Mouse (Mus musculus) midbrain, embryonic 15.5 days (tissue): ENCODE measurements around the gene Col4a2. TPM values are rescaled to one million over a fixed set of nuclear protein-coding genes. Genes with fewer than 3 reads are reported as not detected.
A peak's percentile ranks its signal among the peaks of the same experiment; 100 is the strongest.

Experiments
- ATAC-seq: fragments of 200-750 bp; cut with Nextera tagmentation; replicated peaks from 2 replicates; pipeline ENCODE4 v1.8.0; 2017; ENCODE audit warnings: moderate TSS enrichment
- H3K27ac ChIP-seq: fragments of 300-500 bp; sonication (generic); 2 replicates; pipeline ENCODE4 v1.5.1; 2015; ENCODE audit warnings: mild to moderate bottlenecking, inconsistent platforms
- H3K27me3 ChIP-seq: fragments of 300-500 bp; sonication (generic); replicated peaks from 2 replicates; pipeline ENCODE4 v1.6.1; 2015; ENCODE audit warnings: inconsistent platforms
- H3K36me3 ChIP-seq: fragments of 300-500 bp; sonication (generic); replicated peaks from 2 replicates; pipeline ENCODE4 v1.6.1; 2015; ENCODE audit warnings: inconsistent platforms
- H3K4me1 ChIP-seq: fragments of 300-500 bp; sonication (generic); 2 replicates; pipeline ENCODE4 v1.6.1; 2015; ENCODE audit warnings: inconsistent platforms
- H3K4me2 ChIP-seq: fragments of 300-500 bp; sonication (generic); 2 replicates; pipeline ENCODE4 v1.6.1; 2015; ENCODE audit warnings: inconsistent platforms, mild to moderate bottlenecking, moderate library complexity
- H3K4me3 ChIP-seq: fragments of 300-500 bp; sonication (generic); 2 replicates; pipeline ENCODE4 v1.5.1; 2015; ENCODE audit warnings: mild to moderate bottlenecking, inconsistent platforms
- H3K9ac ChIP-seq: fragments of 300-500 bp; sonication (generic); 2 replicates; pipeline ENCODE4 v1.6.1; 2015; ENCODE audit warnings: mild to moderate bottlenecking, inconsistent platforms
- H3K9me3 ChIP-seq: fragments of 300-500 bp; sonication (generic); 2 replicates; pipeline ENCODE4 v1.6.1; 2016; ENCODE audit warnings: inconsistent platforms
- WGBS: fragments of 180-500 bp; shearing (Covaris S2); methylation state at CpG from one replicate; pipeline ENCODE4 v1.1.7; 2015; ENCODE audit warnings: mixed read lengths; 5-methylcytosine and 5-hydroxymethylcytosine counted together
- polyA plus RNA-seq: library from polyadenylated mRNA; unstranded; fragments of >200 nt; fragmentation: Nextera tagmentation; extraction: Ambion mirVana; gene quantifications from 2 replicates; pipeline ENCODE4 v1.2.1, GENCODE M21; 2015

The Col4a2 gene
- polyA plus RNA-seq, 1 experiment from 2014 or later = 43.7 TPM

DNA sequence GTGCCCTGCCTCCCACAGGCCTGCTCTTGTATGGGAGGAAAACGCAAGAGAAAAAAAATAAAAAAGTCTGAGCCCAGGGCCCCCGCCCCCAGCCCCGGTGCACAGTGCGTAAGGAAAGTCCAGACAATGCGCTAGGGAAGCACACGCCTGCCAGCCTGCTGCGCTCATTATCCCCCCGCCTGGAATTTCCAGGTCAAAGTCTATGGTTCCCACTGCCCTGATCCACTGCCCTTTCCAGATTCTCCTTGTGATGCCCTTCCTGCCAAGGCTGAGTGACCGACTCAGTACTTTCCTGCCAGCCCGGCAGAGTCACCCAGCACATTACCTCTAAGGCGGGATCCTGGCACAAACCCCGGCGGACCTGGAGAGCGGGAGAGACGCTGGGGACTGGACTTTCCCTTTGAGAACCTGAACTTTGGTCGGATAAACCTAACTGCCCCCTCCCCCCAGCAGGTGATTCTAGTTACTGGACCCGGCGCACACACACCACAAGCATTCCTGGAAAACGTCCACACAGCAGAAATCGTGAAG, 33.2 kb upstream of the Col4a2 start:
- WGBS = 65% methylated on average over 20 of the region's 20 CpGs
- H3K27me3 ChIP-seq = no peaks in the 10 kb centered on the region
- H3K4me2 ChIP-seq = no peak overlapping the region
- H3K4me3 ChIP-seq = no peak overlapping the region
- H3K9ac ChIP-seq = no peak overlapping the region
- H3K4me1 ChIP-seq = no peaks in the 10 kb centered on the region
- no peaks in the 10 kb centered on the region for H3K36me3 ChIP-seq
- no peaks in the 10 kb centered on the region for H3K9me3 ChIP-seq
- H3K27ac ChIP-seq = no peak overlapping the region
- ATAC-seq = no peak

DNA sequence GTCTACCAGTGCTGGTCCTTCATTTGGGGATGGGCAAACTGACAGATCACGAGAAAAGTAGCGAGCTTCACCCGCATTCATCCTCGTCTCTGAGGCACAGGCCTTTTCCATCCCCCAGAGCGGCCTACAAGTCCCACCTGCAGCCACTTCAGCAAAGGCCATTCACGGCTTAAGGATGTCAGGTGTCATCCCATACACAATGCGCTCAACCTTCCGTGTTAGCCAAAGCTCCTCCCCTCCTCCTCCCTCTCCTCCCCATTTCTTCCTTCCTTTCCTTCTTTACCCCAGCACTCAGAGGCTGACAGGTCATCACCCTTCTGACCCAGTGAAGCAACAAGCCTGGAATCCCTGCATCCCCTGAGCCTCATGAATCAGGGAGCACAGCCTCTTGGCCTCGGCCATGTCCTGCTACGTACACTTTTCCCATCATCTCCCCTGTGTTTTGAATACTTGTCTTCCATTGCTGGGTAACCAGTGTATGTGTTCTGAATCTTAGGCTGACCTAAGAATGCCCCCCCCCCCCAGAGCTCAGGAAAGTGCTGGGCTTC, 31.8 kb upstream of the Col4a2 start:
- H3K4me2 ChIP-seq = no peak overlapping the region
- no peaks in the 10 kb centered on the region for H3K36me3 ChIP-seq
- no peaks in the 10 kb centered on the region for H3K27me3 ChIP-seq
- H3K27ac ChIP-seq = no peak overlapping the region
- no peaks in the 10 kb centered on the region for H3K4me1 ChIP-seq
- H3K4me3 ChIP-seq = no peak overlapping the region
- no peak for ATAC-seq
- 59% methylated on average over 10 of the region's 10 CpGs for WGBS
- H3K9ac ChIP-seq = no peak overlapping the region
- no peaks in the 10 kb centered on the region for H3K9me3 ChIP-seq

DNA sequence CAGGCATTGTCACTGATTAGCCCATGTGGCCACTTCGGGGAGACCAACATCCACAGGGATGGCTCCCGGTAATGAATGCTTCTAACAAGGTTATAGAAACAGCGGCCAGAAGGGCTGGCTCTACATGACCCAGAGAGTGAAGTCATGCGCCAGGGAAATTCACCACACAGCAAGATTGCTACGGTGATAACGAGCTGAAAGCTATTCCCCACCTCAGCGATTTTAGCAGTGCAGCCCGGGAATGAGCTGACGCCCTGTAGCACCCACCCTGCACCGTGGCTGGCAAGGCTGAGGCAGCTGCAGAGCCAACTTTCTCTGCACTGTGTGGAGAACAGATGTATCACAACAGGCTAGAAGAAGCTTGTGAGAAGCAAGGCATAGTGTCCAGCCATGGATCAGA, 30.5 kb upstream of the Col4a2 start:
- Histone ChIP-seq H3K4me2 (no peak overlapping the region), H3K27me3 (no peaks in the 10 kb centered on the region), H3K27ac (no peak overlapping the region), H3K9ac (no peak overlapping the region), H3K4me3 (no peak overlapping the region), H3K9me3 (no peaks in the 10 kb centered on the region), H3K4me1 (no peaks in the 10 kb centered on the region), H3K36me3 (no peaks in the 10 kb centered on the region)
- ATAC-seq = no peak
- 75% methylated on average over 10 of the region's 10 CpGs for WGBS

DNA sequence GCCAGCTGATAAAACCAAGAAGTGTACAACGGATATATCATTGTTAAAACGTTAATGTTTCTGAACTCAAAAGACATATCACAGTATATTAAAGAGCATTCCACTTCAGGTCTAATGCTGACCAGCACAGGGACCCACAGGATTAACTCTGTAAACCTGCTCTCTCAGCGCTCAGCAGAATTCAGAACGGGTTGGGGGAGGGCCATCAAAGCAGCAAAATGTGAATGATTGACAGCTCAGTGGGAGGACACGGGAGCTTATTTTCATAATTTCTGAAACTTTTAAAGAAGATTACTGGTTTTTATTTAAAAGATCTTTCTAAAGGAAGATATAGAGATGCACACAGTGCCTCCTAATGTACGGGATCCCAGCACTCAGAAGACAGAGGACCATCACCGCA, 29.9 kb upstream of the Col4a2 start:
- no peak for ATAC-seq
- Histone ChIP-seq H3K9me3 (no peaks in the 10 kb centered on the region), H3K4me1 (no peaks in the 10 kb centered on the region), H3K4me3 (no peak overlapping the region), H3K4me2 (no peak overlapping the region), H3K27me3 (no peaks in the 10 kb centered on the region), H3K27ac (no peak overlapping the region), H3K9ac (no peak overlapping the region), H3K36me3 (no peaks in the 10 kb centered on the region)
- 64% methylated on average over 7 of the region's 7 CpGs for whole genome bisulfite sequencing

DNA sequence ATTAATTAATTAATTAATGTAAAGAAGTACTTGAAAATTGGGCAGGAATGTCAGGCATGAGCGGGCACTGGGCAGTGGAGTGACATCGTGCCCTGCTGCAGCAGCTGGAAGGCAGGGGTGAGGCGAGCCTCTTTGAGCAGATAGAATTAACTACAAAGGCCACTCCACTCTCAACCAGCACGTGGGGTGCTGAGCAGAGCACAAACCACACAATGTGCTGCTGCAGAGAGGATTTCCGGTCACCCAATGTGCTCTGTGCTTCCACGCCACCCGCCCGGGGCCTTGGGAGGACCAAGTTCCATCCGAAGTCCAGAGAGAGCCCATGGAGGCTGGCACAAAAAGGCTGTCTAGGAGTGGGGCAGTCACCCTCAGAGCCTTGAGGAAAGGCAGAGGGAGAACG, 29.4 kb upstream of the Col4a2 start:
- Histone ChIP-seq H3K4me1 (no peaks in the 10 kb centered on the region), H3K9ac (no peak overlapping the region), H3K27me3 (no peaks in the 10 kb centered on the region), H3K4me2 (no peak overlapping the region), H3K9me3 (no peaks in the 10 kb centered on the region), H3K36me3 (no peaks in the 10 kb centered on the region), H3K4me3 (no peak overlapping the region), H3K27ac (no peak overlapping the region)
- 34% methylated on average over 10 of the region's 10 CpGs for WGBS
- ATAC-seq = 0 out of 2 replicates have a peak, but pooled peaks have one; percentile 27

DNA sequence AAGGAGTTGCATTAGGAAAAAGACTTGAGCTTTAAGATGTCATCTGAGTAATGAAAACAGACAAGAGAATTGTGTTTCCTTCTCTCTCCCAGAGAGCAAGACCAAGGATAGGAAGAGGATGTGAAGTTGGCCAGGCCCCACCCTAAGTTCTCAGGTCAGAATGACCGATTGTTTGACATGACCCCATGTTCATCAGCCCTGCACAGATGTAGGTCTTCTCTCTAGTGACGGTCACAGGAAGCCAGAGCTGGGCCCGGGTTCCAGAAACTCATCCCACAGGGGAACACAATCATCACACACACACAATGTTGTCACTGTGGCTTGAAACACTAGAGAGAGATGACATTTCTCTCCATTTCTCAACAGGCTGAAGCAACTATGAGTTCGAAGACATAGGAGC, 27.2 kb upstream of the Col4a2 start:
- Histone ChIP-seq H3K4me2 (no peak overlapping the region), H3K9me3 (no peaks in the 10 kb centered on the region), H3K27me3 (no peaks in the 10 kb centered on the region), H3K4me3 (no peak overlapping the region), H3K36me3 (no peaks in the 10 kb centered on the region), H3K9ac (no peak overlapping the region), H3K4me1 (no peaks in the 10 kb centered on the region), H3K27ac (no peak overlapping the region)
- 78% methylated on average over 4 of the region's 4 CpGs for WGBS
- ATAC-seq = no peak

DNA sequence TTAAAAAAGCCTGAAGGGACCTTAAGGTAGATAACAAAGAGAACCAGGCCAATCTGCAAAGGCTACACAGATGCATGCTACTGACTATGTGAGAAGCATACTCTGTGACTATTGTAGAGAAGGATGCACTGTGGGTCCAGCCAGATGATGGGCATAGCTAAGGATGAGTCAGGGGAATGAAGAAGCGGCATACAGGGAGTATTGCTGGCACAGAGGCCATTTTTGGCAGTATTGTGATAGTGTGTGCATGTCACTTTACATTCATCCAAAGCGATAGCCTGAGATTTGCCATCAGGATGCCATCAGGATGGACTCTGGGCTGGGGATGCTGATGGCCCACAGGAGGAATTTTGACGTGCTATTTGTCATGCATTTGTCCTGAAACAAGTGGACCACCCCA, 25.5 kb upstream of the Col4a2 start:
- Histone ChIP-seq H3K4me1 (no peaks in the 10 kb centered on the region), H3K27me3 (no peaks in the 10 kb centered on the region), H3K9ac (no peak overlapping the region), H3K27ac (no peak overlapping the region), H3K36me3 (no peaks in the 10 kb centered on the region), H3K9me3 (no peaks in the 10 kb centered on the region), H3K4me3 (no peak overlapping the region), H3K4me2 (no peak overlapping the region)
- 54% methylated on average over 3 of the region's 3 CpGs for WGBS
- ATAC-seq = no peak

DNA sequence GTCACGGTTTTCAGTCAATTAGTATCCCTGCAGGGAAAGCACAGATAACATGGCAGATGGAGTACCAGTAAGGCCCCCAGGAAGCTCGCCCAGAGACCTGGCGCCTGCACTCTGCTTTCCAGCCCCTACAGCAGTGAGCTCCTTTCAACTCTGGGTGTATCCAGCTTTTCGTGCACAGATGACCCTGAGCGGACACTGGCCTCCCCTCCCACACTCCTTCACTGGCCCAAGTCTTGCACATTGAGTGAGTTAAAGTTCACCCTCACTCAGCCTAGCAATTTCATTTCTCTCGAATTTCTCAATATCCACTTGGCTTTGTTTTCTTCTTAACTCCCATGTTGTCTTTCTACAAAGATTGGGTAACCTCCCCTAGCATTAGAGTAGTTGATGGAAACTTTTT, 24.3 kb upstream of the Col4a2 start:
- no peak overlapping the region for H3K4me2 ChIP-seq
- no peak for ATAC-seq
- no peak overlapping the region for H3K27ac ChIP-seq
- no peak overlapping the region for H3K4me3 ChIP-seq
- no peaks in the 10 kb centered on the region for H3K36me3 ChIP-seq
- no peaks in the 10 kb centered on the region for H3K4me1 ChIP-seq
- H3K27me3 ChIP-seq = no peaks in the 10 kb centered on the region
- WGBS = 49% methylated on average over 6 of the region's 6 CpGs
- no peaks in the 10 kb centered on the region for H3K9me3 ChIP-seq
- H3K9ac ChIP-seq = no peak overlapping the region

DNA sequence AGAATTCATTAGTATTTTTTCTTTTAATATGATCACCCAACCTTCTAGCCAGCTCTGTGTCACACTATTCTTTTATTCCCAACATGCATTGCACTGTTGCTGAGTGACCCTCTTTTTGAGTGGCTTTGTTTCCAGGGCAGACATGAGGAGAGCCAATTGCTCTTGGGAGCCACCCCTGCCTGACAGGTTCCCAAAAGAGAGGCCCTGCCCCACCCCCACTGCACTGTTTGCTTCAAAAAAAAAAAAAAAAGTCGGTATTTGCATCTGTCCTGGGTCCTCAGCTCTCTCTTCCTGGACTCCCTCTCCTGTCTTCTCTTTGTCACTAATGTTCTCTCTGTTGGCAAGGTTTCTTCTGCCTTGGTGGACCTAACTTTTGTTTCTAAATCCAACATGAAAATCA, 22.1 kb upstream of the Col4a2 start:
- Histone ChIP-seq H3K36me3 (no peaks in the 10 kb centered on the region), H3K9ac (no peak overlapping the region), H3K27ac (no peak overlapping the region), H3K4me2 (no peak overlapping the region), H3K9me3 (no peaks in the 10 kb centered on the region), H3K4me1 (no peaks in the 10 kb centered on the region), H3K4me3 (no peak overlapping the region), H3K27me3 (no peaks in the 10 kb centered on the region)
- 11% methylated on average over 1 of the region's 1 CpGs for WGBS
- ATAC-seq = no peak

DNA sequence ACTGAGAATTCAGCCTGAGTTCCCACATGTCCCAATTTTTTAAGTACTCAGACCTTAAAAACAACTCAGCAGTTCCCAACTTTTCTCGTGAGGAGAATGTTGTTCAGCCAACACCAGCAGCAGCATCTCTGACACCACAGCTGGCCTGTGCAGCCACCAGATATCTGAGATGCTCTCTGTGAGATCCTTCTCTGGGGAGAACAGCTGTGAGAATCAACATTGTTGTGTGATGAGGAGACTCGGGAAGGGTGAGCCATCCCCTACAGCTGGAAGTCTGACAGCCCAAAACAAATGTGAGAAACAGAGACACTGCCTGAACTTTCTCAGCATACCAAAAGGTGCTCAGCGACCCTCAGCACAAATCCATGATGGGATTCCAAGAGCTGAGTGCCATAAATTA, 20.0 kb upstream of the Col4a2 start:
- no peaks in the 10 kb centered on the region for H3K27me3 ChIP-seq
- no peak overlapping the region for H3K4me2 ChIP-seq
- H3K36me3 ChIP-seq = no peaks in the 10 kb centered on the region
- no peak overlapping the region for H3K9ac ChIP-seq
- 71% methylated on average over 3 of the region's 3 CpGs for WGBS
- H3K9me3 ChIP-seq = no peaks in the 10 kb centered on the region
- ATAC-seq = no peak
- H3K4me1 ChIP-seq = no peaks in the 10 kb centered on the region
- H3K27ac ChIP-seq = no peak overlapping the region
- H3K4me3 ChIP-seq = no peak overlapping the region

DNA sequence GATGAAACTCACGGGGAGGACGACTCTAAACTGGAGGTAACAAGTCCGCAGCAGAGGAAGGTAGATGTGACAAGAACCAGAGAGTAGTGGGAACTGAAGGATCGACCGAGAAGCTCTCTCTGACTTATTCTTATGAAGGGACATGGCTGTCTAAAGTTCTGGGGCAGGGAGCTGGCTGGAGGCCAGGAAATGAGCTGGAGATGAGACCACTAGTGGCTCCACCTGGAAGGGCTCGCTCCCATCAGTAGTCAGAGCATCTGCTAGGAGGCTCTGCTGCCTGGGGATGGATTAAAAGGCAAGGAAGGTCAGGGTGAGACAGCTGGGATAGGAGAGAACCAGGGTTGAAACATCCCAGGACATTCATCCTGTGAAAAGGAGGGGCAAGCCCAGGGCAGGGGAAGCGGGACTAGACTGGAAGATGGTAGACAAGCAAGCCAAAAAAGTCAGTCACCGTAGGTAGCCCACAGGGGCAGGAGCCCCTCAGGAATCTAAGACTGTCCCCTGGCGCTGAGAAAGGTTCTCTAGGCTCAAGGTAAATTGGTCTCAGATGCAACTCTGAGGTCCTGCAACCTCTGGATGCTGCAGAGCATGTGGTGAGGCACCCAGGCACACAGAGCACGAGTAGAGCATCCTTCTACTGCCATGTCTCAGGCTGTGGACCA, 16.2 kb upstream of the Col4a2 start:
- no peak overlapping the region for H3K4me3 ChIP-seq
- H3K36me3 ChIP-seq = no peaks in the 10 kb centered on the region
- no peaks in the 10 kb centered on the region for H3K4me1 ChIP-seq
- no peak overlapping the region for H3K4me2 ChIP-seq
- WGBS = 89% methylated on average over 10 of the region's 10 CpGs
- ATAC-seq = no peak
- no peak overlapping the region for H3K27ac ChIP-seq
- no peaks in the 10 kb centered on the region for H3K27me3 ChIP-seq
- no peaks in the 10 kb centered on the region for H3K9me3 ChIP-seq
- no peak overlapping the region for H3K9ac ChIP-seq

DNA sequence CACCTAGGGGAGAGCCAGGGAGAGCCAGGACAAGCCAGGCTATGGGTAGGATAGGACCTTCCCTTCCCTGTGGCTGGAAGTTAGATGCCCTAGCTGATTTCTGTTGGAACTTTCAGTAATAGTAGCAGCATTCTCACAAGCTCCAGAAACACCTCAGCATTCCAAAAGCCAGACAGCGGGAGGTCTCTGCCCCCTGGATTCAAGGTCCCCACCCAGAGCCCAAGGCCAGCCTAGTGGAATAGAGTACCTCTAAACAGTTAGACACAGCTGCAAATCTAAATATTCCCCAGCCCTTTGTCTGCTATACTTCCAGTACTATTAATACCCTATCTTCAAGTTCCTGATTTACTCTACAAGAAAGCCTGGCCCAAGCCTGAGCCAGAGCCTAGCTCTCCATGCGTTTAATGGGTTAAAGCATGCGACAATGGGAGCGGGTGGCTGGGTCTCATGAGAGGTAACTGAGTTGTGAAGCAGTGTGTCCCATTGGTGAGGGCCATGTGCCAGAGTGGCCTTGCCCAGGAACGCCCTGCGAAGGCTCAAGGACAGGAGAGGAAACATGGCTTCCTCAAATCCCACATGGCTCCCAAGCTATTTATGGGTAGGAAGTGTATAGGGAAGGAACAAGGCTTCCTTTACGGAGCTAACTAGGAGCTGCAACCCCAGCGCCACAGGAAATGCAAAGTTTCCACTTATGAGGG, 15.3 kb upstream of the Col4a2 start:
- Histone ChIP-seq H3K4me1 (no peaks in the 10 kb centered on the region), H3K36me3 (no peaks in the 10 kb centered on the region), H3K9ac (no peak overlapping the region), H3K27ac (no peak overlapping the region), H3K27me3 (no peaks in the 10 kb centered on the region), H3K4me2 (no peak overlapping the region), H3K9me3 (no peaks in the 10 kb centered on the region), H3K4me3 (no peak overlapping the region)
- ATAC-seq = no peak
- WGBS = 83% methylated on average over 8 of the region's 8 CpGs
